Mouse (Mus musculus) limb, embryonic 14.5 days (tissue): ENCODE measurements around the gene Hyal1. TPM values are rescaled to one million over a fixed set of nuclear protein-coding genes. Genes with fewer than 3 reads are reported as not detected.
"Not testable (repeated sequence)": the region's sequence is repeated elsewhere in the genome, so short reads cannot be mapped to it uniquely, and the experiment has no call there.

Source experiments
- ATAC-seq: fragments of 200-750 bp; cut with Nextera tagmentation; 2 replicates; pipeline ENCODE4 v1.8.0; 2017; ENCODE audit warnings: low read depth, moderate number of reproducible peaks, moderate TSS enrichment; ENCODE audit not compliant: low FRiP score
- DNase-seq: peaks from one replicate; pipeline ENCODE4 v3.0.0-alpha.2; 2015; ENCODE audit warnings: low spot score
- H3K27ac ChIP-seq: fragments of 300-500 bp; sonication (generic); replicated peaks from 2 replicates; pipeline ENCODE4 v1.5.1; 2014; ENCODE audit warnings: low read depth, mild to moderate bottlenecking, low read length, moderate library complexity, mixed read lengths
- H3K27me3 ChIP-seq: fragments of 300-500 bp; sonication (generic); 2 replicates; pipeline ENCODE4 v1.6.1; 2014; ENCODE audit warnings: low read length, mixed read lengths; ENCODE audit not compliant: control insufficient read depth, insufficient read depth
- H3K36me3 ChIP-seq: fragments of 300-500 bp; sonication (generic); 2 replicates; pipeline ENCODE4 v1.6.1; 2014; ENCODE audit warnings: mild to moderate bottlenecking, low read length, moderate library complexity, mixed read lengths; ENCODE audit not compliant: control insufficient read depth, insufficient read depth
- H3K4me1 ChIP-seq: fragments of 300-500 bp; sonication (generic); 2 replicates; pipeline ENCODE4 v1.6.1; 2014; ENCODE audit warnings: antibody characterized with exemption, low read length, mixed read lengths; ENCODE audit not compliant: control insufficient read depth, insufficient read depth
- H3K4me2 ChIP-seq: fragments of 300-500 bp; sonication (generic); replicated peaks from 2 replicates; pipeline ENCODE4 v1.6.1; 2014; ENCODE audit warnings: low read depth, mild to moderate bottlenecking, low read length, moderate library complexity; ENCODE audit not compliant: severe bottlenecking
- H3K4me3 ChIP-seq: fragments of 300-500 bp; sonication (generic); replicated peaks from 2 replicates; pipeline ENCODE4 v1.5.1; 2014; ENCODE audit warnings: low read length
- H3K9ac ChIP-seq: fragments of 300-500 bp; sonication (generic); 2 replicates; pipeline ENCODE4 v1.6.1; 2014; ENCODE audit warnings: mild to moderate bottlenecking, low read depth, low read length, moderate library complexity; ENCODE audit not compliant: severe bottlenecking
- H3K9me3 ChIP-seq: fragments of 300-500 bp; sonication (generic); 2 replicates; pipeline ENCODE4 v1.6.1; 2016; ENCODE audit warnings: low read length; ENCODE audit not compliant: control insufficient read depth
- POLR2A ChIP-seq: fragments of 200-500 bp; IDR thresholded peaks from 2 replicates; pipeline ENCODE4 v1.8.0; 2012; ENCODE audit warnings: inconsistent platforms, mild to moderate bottlenecking, moderate library complexity, borderline replicate concordance; ENCODE audit not compliant: insufficient read depth, insufficient read length; ENCODE audit errors: extremely low read depth
- WGBS: fragments of 180-500 bp; shearing (Covaris S2); extraction: QIAGEN DNeasy Blood & Tissue Kit; methylation state at CpG from one replicate; pipeline ENCODE4 v1.1.7; 2014; 5-methylcytosine and 5-hydroxymethylcytosine counted together
- polyA plus RNA-seq, 2 experiments: library from polyadenylated mRNA; depleted of rRNA in 1 of 2; stranded (reverse) in 1 of 2; unstranded in 1 of 2; fragments of >200 nt; fragmentation: Nextera tagmentation in 1 of 2; extraction: Ambion mirVana in 1 of 2; gene quantifications; 2 replicates each; pipeline versions ENCODE4 v1.2.1 to v1.2.3; 2012 to 2014

The Hyal1 gene
- polyA plus RNA-seq, 2 experiments = 6.9 to 11.1 TPM

DNA sequence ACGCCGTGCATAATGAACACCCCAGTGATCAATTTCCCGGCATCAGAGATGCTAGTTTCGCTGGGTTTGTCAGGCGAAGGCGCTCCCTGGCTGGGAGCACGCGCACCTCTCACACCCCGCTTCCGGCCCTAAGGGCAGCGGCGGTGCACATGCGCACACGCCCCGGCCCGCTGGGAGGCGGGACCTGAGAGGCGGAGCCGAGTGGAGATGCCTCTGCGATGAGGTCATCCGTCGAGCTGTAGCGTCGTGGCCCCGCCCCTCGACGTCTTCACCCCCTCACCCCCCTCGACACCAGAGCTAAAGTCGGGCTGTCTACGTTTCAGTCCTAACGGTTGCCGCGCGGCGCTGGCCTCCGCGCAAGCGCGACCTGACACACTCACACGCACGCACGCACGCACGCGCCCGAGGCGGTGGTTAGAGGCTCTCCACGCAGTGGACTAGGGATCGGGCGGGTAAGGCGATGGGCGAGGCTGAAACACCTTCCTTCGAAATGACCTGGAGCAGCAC lies 22.4 kb upstream of the Hyal1 start:
- Histone ChIP-seq H3K4me1 (peaks cover 44% of the 10 kb centered on the region), H3K36me3 (peaks cover 35% of the 10 kb centered on the region), H3K9ac (peak overlapping the region; percentile 80), H3K27me3 (no peaks in the 10 kb centered on the region), H3K4me2 (peak overlapping the region; percentile 98), H3K27ac (peak overlapping the region; percentile 91), H3K4me3 (peak overlapping the region; percentile 85), H3K9me3 (no peaks in the 10 kb centered on the region)
- peak; percentile 64; the same call in 1 of the 2 replicates for TF ChIP-seq POLR2A
- 0% methylated on average over 36 of the region's 53 CpGs for WGBS
- DNase-seq (peak; percentile 98), ATAC-seq (peak; percentile 91)

DNA sequence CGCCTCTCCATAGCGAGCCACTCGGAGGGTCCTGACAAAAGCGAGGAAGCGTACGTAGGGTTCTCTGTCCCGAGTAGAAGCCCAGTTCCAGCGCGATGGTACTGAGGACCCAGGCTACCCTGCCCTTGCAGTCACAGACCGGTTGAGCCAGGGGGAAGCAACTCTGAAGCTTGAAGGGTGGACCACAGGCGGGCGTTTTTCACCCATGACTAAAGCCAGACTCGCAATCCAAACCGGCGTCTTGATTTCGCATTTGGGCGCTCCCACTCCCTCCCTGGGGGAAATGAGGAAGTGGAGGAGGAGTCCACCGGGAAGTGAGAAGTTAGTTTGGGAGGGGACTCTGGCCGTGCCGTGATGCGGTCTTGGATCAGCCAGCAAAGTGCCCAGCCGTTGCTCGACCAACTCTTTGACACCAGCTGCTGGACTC lies 21.7 kb upstream of the Hyal1 start:
- Histone ChIP-seq H3K9ac (peak overlapping the region; percentile 80), H3K9me3 (no peaks in the 10 kb centered on the region), H3K27ac (peak overlapping the region; percentile 91), H3K4me1 (peaks cover 44% of the 10 kb centered on the region), H3K36me3 (peaks cover 42% of the 10 kb centered on the region), H3K4me2 (peak overlapping the region; percentile 98), H3K4me3 (peak overlapping the region; percentile 85), H3K27me3 (no peaks in the 10 kb centered on the region)
- DNase-seq = peak; percentile 55
- no peak for ATAC-seq
- WGBS = 0% methylated on average over 23 of the region's 23 CpGs
- 0 out of 2 replicates have a peak, but pooled peaks have one; percentile 12 for TF ChIP-seq POLR2A

- ATAC-seq (no peak), DNase-seq (no peak)
- H3K4me2 ChIP-seq = peak overlapping the region; percentile 98
- TF ChIP-seq POLR2A = no peak
- peak overlapping the region; percentile 85 for H3K4me3 ChIP-seq
- WGBS = 28% methylated on average over 2 of the region's 2 CpGs
- no peaks in the 10 kb centered on the region for H3K9me3 ChIP-seq
- peaks cover 42% of the 10 kb centered on the region for H3K4me1 ChIP-seq
- no peaks in the 10 kb centered on the region for H3K27me3 ChIP-seq
- peaks cover 48% of the 10 kb centered on the region for H3K36me3 ChIP-seq
- H3K9ac ChIP-seq = peak overlapping the region; percentile 80
- no peak overlapping the region for H3K27ac ChIP-seq
Observed at GRCm38 (mm10) chr9:107555701-107556100, 21.0 kb upstream of the Hyal1 start.

- Histone ChIP-seq H3K27me3 (no peaks in the 10 kb centered on the region), H3K9ac (no peak overlapping the region), H3K36me3 (peaks cover 55% of the 10 kb centered on the region), H3K4me2 (peak overlapping the region; percentile 98), H3K27ac (no peak overlapping the region), H3K4me3 (peak overlapping the region; percentile 85), H3K4me1 (peaks cover 36% of the 10 kb centered on the region), H3K9me3 (no peaks in the 10 kb centered on the region)
- TF ChIP-seq POLR2A = no peak
- DNase-seq (no peak), ATAC-seq (no peak)
- 85% methylated on average over 3 of the region's 3 CpGs for WGBS
Observed at GRCm38 (mm10) chr9:107556346-107556745, 20.4 kb upstream of the Hyal1 start.

GRCm38 (mm10) chr9:107563029-107563581 lies 13.6 kb upstream of the Hyal1 start, which contains the start of gene Tusc2:
Tusc2 (plus strand) TSS chr9:107563255.
- ATAC-seq = peak; percentile 93
- no peak for TF ChIP-seq POLR2A
- Histone ChIP-seq H3K27ac (0 out of 2 replicates have a peak within 1 kb of the TSS, but pooled peaks have one; percentile 13), H3K27me3 (no peaks in the 10 kb centered on the region), H3K9me3 (no peaks in the 10 kb centered on the region), H3K36me3 (peaks cover 52% of the 10 kb centered on the region), H3K4me1 (peaks cover 12% of the 10 kb centered on the region; the same call in 1 of the 2 replicates), H3K4me3 (peak within 1 kb of the TSS; percentile 77), H3K9ac (peak within 1 kb of the TSS; percentile 68), H3K4me2 (peak within 1 kb of the TSS; percentile 74)
- under 1% methylated on average over 45 of the region's 46 CpGs for WGBS
- DNase-seq = peak; percentile 92

DNA sequence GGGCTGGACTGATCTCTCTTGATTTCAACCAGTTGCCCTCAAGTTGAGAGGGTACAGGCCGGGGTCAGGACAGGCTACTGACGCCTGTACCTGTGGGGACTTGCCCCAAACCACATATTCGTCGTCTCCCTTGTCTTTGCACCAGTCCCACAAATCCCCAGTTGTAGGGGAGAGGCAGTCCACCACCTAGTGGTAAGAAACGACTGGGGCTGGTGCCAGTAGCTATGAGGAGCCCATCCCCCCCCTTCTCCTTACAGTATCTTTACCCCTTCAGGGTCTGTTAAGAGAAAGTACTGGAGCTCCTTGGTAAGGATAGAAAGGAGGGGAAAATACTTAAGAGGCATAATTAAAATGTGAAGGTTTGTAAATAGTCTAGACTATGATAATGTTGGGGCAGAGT lies 11.2 kb upstream of the Hyal1 start:
- 51% methylated on average over 5 of the region's 5 CpGs for WGBS
- not testable (repeated sequence) for H3K9me3 ChIP-seq, DNase-seq, H3K4me2 ChIP-seq, H3K27ac ChIP-seq, H3K4me3 ChIP-seq, H3K9ac ChIP-seq, H3K27me3 ChIP-seq, ATAC-seq
- Histone ChIP-seq H3K4me1 (peaks cover 22% of the 10 kb centered on the region), H3K36me3 (peaks cover 27% of the 10 kb centered on the region)
